Mouse (Mus musculus) liver, adult (tissue): ENCODE measurements around the gene Rbms3.

Source experiments
- GATA4 ChIP-seq: IDR thresholded peaks from 2 replicates; pipeline ENCODE4 v1.6.1; 2014; ENCODE audit warnings: mild to moderate bottlenecking, low read length; ENCODE audit not compliant: insufficient replicate concordance

Rbms3 gene

GRCm38 (mm10) chr9:116795240-116795955 lies 834.3 kb downstream of the Rbms3 start:
- no peak for TF ChIP-seq GATA4

- no peak for TF ChIP-seq GATA4
These were observed 837.9 kb downstream of the Rbms3 start for GRCm38 (mm10) chr9:116791850-116792249.

GRCm38 (mm10) chr9:116786136-116787046 lies 843.3 kb downstream of the Rbms3 start:
- TF ChIP-seq GATA4, result no peak

GRCm38 (mm10) chr9:116771820-116772219 lies 857.9 kb downstream of the Rbms3 start:
- no peak for TF ChIP-seq GATA4

GRCm38 (mm10) chr9:116769358-116770054 lies 860.2 kb downstream of the Rbms3 start:
- no peak for TF ChIP-seq GATA4

- no peak; the same call in 1 of the 2 replicates for TF ChIP-seq GATA4
These were observed 867.2 kb downstream of the Rbms3 start for GRCm38 (mm10) chr9:116762395-116763025.

GRCm38 (mm10) chr9:116748857-116749584 lies 880.7 kb downstream of the Rbms3 start:
- no peak; the same call in 1 of the 2 replicates for TF ChIP-seq GATA4

GRCm38 (mm10) chr9:116748346-116748745 lies 881.4 kb downstream of the Rbms3 start:
- no peak for TF ChIP-seq GATA4

- TF ChIP-seq GATA4, result no peak
These were observed 882.8 kb downstream of the Rbms3 start for GRCm38 (mm10) chr9:116746871-116747270.

- no peak for TF ChIP-seq GATA4
These were observed 891.9 kb downstream of the Rbms3 start for GRCm38 (mm10) chr9:116737786-116738185.

- no peak for TF ChIP-seq GATA4
These were observed 900.5 kb downstream of the Rbms3 start for GRCm38 (mm10) chr9:116729172-116729571.

- TF ChIP-seq GATA4, result no peak
These were observed 901.1 kb downstream of the Rbms3 start for GRCm38 (mm10) chr9:116728655-116729054.

- TF ChIP-seq GATA4, result no peak
These were observed 901.6 kb downstream of the Rbms3 start for GRCm38 (mm10) chr9:116728093-116728492.

- TF ChIP-seq GATA4, result no peak
These were observed 905.1 kb downstream of the Rbms3 start for GRCm38 (mm10) chr9:116724581-116724980.
